Mouse (Mus musculus) midbrain, embryonic 10.5 days (tissue): Measurements from ENCODE around the gene Olfr1358. TPM values are rescaled to one million over a fixed set of nuclear protein-coding genes. Genes with fewer than 3 reads are reported as not detected.
"Not testable (repeated sequence)": the region's sequence is repeated elsewhere in the genome, so short reads cannot be mapped to it uniquely, and the experiment has no call there.

Experiments used
- DNase-seq: peaks from one replicate; pipeline ENCODE4 v3.0.0-alpha.2; 2017; ENCODE audit warnings: low spot score
- H3K27ac ChIP-seq: fragments of 300-500 bp; sonication (generic); replicated peaks from 2 replicates; pipeline ENCODE4 v1.5.1; 2016; ENCODE audit warnings: mild to moderate bottlenecking
- H3K27me3 ChIP-seq: fragments of 300-500 bp; sonication (generic); 2 replicates; pipeline ENCODE4 v1.6.1; 2016; ENCODE audit warnings: low read depth, mild to moderate bottlenecking; ENCODE audit not compliant: poor library complexity, severe bottlenecking
- H3K36me3 ChIP-seq: fragments of 300-500 bp; sonication (generic); 2 replicates; pipeline ENCODE4 v1.6.1; 2016; ENCODE audit warnings: mild to moderate bottlenecking, moderate library complexity
- H3K4me1 ChIP-seq: fragments of 300-500 bp; sonication (generic); 2 replicates; pipeline ENCODE4 v1.6.1; 2016
- H3K4me3 ChIP-seq: fragments of 300-500 bp; sonication (generic); 2 replicates; pipeline ENCODE4 v1.5.1; 2016; ENCODE audit warnings: mild to moderate bottlenecking, moderate library complexity
- H3K9me3 ChIP-seq: fragments of 300-500 bp; sonication (generic); replicated peaks from 2 replicates; pipeline ENCODE4 v1.6.1; 2016; ENCODE audit warnings: mild to moderate bottlenecking
- WGBS: fragments of 180-500 bp; shearing (Covaris S2); methylation state at CpG from one replicate; pipeline ENCODE4 v1.1.7; 2016; 5-methylcytosine and 5-hydroxymethylcytosine counted together
- microRNA-seq: library from miRNA; unstranded; fragments of <30 nt; microRNA quantifications from one replicate; pipeline ENCODE4, GENCODE M21; 2017
- polyA plus RNA-seq: library from polyadenylated mRNA; unstranded; fragments of >200 nt; fragmentation: Nextera tagmentation; extraction: Ambion mirVana; gene quantifications from 2 replicates; pipeline ENCODE4 v1.2.1, GENCODE M21; 2016

Olfr1358 gene
- polyA plus RNA-seq, 1 experiment from 2014 or later: not detected

DNA sequence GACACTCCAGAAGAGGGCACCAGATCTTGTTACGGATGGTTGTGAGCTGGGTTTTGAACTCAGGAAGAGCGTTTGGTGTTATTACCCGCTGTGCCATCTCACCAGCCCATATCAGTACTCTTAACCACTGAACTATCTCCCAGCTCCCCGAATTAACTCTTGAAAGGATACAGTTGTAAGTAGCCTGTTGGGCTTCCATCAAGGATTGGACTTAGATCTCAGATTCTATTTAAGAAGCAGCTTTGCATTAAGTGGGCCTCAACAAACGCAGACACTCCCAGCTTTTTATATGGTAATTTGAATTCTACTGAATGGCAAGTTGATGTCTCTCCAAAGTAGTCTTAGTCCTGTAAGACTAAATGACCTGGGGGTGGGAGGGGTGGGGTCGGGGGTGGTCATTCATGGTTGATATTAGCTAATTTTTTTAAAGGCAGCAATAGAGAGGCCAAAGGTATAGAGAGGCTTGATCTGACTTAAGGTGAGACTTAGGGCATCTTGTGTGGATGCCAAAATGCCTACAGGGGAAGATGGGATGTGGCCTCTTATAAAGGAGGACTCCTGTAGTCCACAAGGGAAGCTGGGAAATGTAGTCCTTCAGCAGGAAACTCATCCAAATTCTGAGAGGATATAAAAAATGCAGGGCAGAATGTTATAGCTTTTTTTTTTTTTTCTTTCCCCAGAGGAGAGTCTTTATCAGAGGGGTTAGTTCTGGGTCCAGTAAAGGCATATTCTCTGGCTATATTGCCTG lies 14.1 kb upstream of the Olfr1358 start:
- DNase-seq: no peak
- Histone ChIP-seq H3K4me1 (peaks cover 8% of the 10 kb centered on the region; the same call in 1 of the 2 replicates), H3K4me3 (no peak overlapping the region), H3K27ac (no peak overlapping the region), H3K36me3 (no peaks in the 10 kb centered on the region), H3K27me3 (no peaks in the 10 kb centered on the region), H3K9me3 (no peaks in the 10 kb centered on the region; the same call in 1 of the 2 replicates)
- 74% methylated on average over 6 of the region's 6 CpGs for WGBS

DNA sequence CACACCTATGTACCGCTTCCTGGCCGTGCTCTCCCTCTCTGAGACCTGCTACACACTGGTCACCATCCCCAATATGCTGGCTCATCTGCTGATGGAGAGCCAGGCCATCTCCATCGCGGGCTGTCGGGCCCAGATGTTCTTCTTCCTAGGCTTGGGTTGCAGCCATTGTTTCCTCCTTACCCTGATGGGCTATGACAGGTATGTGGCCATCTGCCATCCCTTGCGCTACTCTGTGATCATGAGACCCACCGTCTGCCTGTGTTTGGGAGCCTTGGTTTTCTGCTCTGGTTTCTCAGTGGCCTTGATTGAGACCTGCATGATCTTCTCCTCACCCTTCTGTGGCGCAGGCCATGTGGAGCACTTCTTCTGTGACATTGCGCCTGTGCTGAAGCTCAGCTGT lies 2.6 kb downstream of the Olfr1358 start:
- Histone ChIP-seq H3K4me1 (no peaks in the 10 kb centered on the region; the same call in 1 of the 2 replicates), H3K27me3 (no peaks in the 10 kb centered on the region), H3K4me3 (no peak overlapping the region), H3K27ac (no peak overlapping the region), H3K36me3 (no peaks in the 10 kb centered on the region), H3K9me3 (no peaks in the 10 kb centered on the region)
- DNase-seq: no peak
- 89% methylated on average over 9 of the region's 9 CpGs for WGBS

DNA sequence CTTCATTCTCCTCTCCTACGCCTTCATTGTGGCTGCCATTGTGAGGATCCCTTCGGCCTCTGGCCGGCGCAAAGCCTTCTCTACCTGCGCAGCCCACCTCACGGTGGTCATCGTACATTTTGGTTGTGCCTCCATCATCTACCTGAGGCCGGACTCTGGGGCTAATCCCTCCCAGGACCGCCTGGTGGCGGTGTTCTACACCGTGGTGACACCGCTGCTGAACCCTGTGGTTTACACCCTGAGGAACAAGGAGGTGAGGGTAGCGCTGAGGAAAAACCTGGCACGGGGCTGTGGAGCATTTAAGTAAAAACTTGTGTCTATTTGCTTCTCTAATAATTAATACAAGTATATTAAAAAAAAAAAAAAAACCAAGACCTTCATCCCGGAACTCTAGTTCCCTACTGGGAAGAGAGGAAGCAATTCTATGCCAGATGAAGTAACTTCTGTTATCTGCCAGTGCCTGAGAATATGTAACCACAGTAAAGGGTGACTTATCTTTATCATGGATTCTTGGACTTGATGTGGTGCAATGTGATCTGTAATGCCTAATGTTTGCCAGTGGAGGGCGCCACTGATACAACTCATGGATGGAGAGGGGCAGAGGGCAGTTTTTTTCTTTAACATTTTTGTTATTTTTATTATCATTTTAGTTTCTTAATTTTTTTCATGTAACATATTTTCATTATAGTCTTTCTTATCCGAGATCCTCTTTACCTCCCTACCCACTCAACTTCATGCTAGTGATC lies 3.2 kb downstream of the Olfr1358 start:
- Histone ChIP-seq H3K36me3 (no peaks in the 10 kb centered on the region), H3K9me3 (no peaks in the 10 kb centered on the region), H3K4me1 (no peaks in the 10 kb centered on the region; the same call in 1 of the 2 replicates), H3K27ac (no peak overlapping the region), H3K4me3 (no peak overlapping the region), H3K27me3 (no peaks in the 10 kb centered on the region)
- DNase-seq: peak; percentile 22
- WGBS: 57% methylated on average over 17 of the region's 17 CpGs

DNA sequence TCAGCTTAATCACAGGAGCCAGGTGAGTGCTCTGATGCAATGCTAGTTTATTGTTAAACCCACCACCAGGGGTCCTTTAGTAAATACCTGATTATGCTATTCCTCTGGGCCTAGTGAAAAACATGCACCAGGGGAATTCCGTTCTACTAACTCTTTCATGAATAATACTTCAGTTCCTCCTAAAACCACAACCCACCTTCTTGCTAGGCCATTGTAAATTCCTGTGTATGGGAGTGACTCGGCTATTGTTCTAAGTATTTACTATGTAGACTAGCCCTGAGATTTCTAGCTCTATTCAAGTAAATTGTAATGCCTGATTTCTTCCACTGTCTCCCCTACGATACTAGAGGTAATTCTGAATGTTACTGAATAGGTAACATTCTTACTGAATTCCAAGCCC lies 7.8 kb downstream of the Olfr1358 start:
- DNase-seq, H3K9me3 ChIP-seq, H3K27ac ChIP-seq, H3K36me3 ChIP-seq, H3K4me1 ChIP-seq, H3K27me3 ChIP-seq, H3K4me3 ChIP-seq: not testable (repeated sequence)
- WGBS: 64% methylated on average over 3 of the region's 3 CpGs

DNA sequence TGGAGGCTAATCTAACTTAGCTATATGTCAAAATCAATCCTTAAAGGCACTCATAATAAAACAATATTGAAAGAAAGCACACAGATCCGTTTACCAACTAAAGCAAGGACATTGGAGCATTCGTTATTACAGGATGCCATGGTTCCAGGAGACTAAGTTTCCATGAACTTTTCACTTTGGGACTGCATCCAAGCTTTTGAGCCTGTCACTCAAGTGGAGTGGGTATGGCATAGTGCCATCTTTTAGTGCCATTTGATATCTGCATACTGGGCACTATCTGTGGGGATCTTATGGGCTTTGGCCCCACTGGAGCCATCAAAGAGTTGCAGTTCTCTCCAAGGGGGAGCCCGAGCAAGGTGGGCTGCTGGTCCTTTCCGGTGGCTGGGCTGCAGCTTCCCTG lies 8.3 kb downstream of the Olfr1358 start:
- Histone ChIP-seq H3K9me3 (no peaks in the 10 kb centered on the region), H3K36me3 (no peaks in the 10 kb centered on the region), H3K27me3 (no peaks in the 10 kb centered on the region), H3K4me3 (no peak overlapping the region), H3K4me1 (no peaks in the 10 kb centered on the region; the same call in 1 of the 2 replicates), H3K27ac (no peak overlapping the region)
- DNase-seq: no peak
- 62% methylated on average over 4 of the region's 4 CpGs for WGBS

DNA sequence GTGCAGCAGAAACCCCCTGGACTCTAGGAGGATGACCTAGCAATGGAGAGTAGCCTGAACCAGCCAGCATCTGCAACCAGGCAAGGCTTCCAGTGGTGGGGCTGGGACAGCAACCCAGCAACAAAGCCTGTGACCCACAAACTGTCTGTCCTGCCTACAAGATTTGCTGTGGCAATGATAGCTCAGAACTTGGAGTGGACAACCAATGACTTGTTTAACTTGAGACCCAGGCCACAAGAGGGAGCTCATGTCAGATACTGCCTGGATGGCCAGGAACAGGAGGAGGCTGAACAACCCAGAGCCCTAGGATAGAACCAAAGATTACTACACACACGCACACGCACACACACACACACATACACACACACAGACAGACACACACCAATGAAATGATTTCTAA lies 23.7 kb downstream of the Olfr1358 start:
- WGBS: 69% methylated on average over 2 of the region's 2 CpGs
- DNase-seq: no peak
- H3K9me3 ChIP-seq: no peaks in the 10 kb centered on the region
- no peaks in the 10 kb centered on the region for H3K27me3 ChIP-seq
- no peak overlapping the region for H3K27ac ChIP-seq
- H3K4me3 ChIP-seq: no peak overlapping the region
- no peaks in the 10 kb centered on the region for H3K4me1 ChIP-seq
- no peaks in the 10 kb centered on the region for H3K36me3 ChIP-seq

DNA sequence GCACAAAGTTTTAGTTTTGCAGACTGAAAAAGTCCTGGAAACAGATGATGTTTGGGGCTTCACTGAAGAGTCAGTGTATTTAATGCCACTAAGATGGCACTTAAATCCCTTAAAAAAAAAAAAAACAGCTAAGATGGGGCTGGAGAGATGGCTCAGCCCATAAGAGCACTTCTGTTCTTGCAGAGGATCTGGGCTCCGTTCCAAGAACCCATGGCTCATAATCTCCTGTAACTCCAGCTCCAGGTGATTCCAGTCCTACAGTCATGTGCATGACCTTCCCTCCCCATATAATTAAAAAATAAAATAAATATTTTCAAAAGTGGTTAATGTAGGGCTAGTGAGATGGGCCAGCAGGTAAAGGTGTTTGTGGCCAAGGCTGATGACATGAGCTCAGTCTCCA lies 47.8 kb downstream of the Olfr1358 start:
- H3K27ac ChIP-seq: no peak overlapping the region
- DNase-seq: no peak
- no peaks in the 10 kb centered on the region for H3K36me3 ChIP-seq
- H3K9me3 ChIP-seq: no peaks in the 10 kb centered on the region
- no peaks in the 10 kb centered on the region for H3K4me1 ChIP-seq
- WGBS: 80% methylated on average over 1 of the region's 1 CpGs
- no peak overlapping the region for H3K4me3 ChIP-seq
- H3K27me3 ChIP-seq: no peaks in the 10 kb centered on the region

DNA sequence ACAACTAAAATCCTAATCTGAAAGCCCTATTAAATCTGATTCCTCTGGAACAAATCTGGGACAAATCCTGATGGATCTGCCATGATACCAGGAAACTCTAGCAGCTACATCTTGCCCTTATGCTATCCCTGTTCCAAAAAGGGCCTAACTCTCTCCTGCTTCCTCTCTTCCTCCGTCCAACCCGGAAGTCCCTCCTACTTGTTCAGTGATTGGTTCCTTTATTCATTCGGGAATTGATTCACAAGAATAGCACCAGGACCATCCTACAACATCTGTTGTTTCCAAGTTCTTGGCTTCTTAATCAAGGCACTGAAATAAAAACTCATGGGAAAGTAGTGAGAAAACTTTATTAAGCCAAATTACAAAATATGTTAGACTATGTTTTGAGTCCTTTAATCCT lies 52.0 kb downstream of the Olfr1358 start:
- no peaks in the 10 kb centered on the region for H3K9me3 ChIP-seq
- no peak overlapping the region for H3K4me3 ChIP-seq
- H3K36me3 ChIP-seq: no peaks in the 10 kb centered on the region
- H3K27me3 ChIP-seq: no peaks in the 10 kb centered on the region
- 86% methylated on average over 3 of the region's 3 CpGs for WGBS
- H3K27ac ChIP-seq: no peak overlapping the region
- no peak for DNase-seq
- H3K4me1 ChIP-seq: peaks cover 5% of the 10 kb centered on the region

DNA sequence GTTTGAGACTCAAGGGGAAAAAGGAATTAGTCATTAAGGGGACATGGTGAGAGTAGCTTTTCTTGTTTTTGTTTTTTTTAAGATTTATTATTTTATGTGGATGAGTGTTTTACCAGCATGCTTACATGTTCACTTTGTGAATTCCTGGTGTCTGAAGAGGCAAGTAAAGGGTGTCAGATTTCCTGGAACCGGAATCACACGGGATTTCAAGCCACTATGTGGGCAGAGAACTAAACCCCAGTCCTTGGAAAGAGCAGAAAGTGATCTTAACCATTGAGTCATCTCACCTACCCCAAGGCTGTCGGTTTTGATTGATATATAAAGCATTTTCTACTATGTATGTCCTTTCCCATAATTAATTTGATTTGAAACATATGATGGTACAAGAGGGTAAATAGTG lies 52.5 kb downstream of the Olfr1358 start:
- no peaks in the 10 kb centered on the region for H3K9me3 ChIP-seq
- H3K4me3 ChIP-seq: no peak overlapping the region
- 72% methylated on average over 3 of the region's 3 CpGs for WGBS
- no peaks in the 10 kb centered on the region for H3K27me3 ChIP-seq
- H3K27ac ChIP-seq: no peak overlapping the region
- peaks cover 5% of the 10 kb centered on the region for H3K4me1 ChIP-seq
- DNase-seq: no peak
- no peaks in the 10 kb centered on the region for H3K36me3 ChIP-seq

Small RNAs within 50 kb of the gene (microRNA-seq; reads per million reads assigned to microRNA genes)
- not detected for gene Gm27541

Other genes with a start within 250 kb of the Olfr1358 start
- gene Agpat3, start 164.9 kb upstream of the Olfr1358 start, polyA plus RNA-seq: 41.6 and 48.9 TPM in 2 replicates
- 319 and 355 TPM in 2 replicates for gene Rrp1, start 104.4 kb upstream of the Olfr1358 start, polyA plus RNA-seq
- gene Cstb, start 91.8 kb upstream of the Olfr1358 start, polyA plus RNA-seq: 112 and 114 TPM in 2 replicates
- 10.5 and 11.1 TPM in 2 replicates for gene Pdxk, start 52.5 kb upstream of the Olfr1358 start, polyA plus RNA-seq
- gene Ilvbl, start 56.9 kb downstream of the Olfr1358 start, polyA plus RNA-seq: 38.3 and 48.9 TPM in 2 replicates
- 13.4 and 14.5 TPM in 2 replicates for gene Syde1, start 74.5 kb downstream of the Olfr1358 start, polyA plus RNA-seq
- not detected in 2 replicates for gene Olfr1357, start 100.6 kb downstream of the Olfr1358 start, polyA plus RNA-seq
- gene Casp14, start 200.9 kb downstream of the Olfr1358 start, polyA plus RNA-seq: not detected in 2 replicates
- not detected in 2 replicates for gene Ccdc105, start 235.6 kb downstream of the Olfr1358 start, polyA plus RNA-seq